Mouse (Mus musculus) olfactory bulb, adult 2 months (tissue): ENCODE results near the gene Rtp4. TPM values are rescaled to one million over a fixed set of nuclear protein-coding genes. Genes with fewer than 3 reads are reported as not detected.

Experiments used
- H3K27ac ChIP-seq: fragments of 200-500 bp; 2 replicates; pipeline ENCODE4 v1.5.1; 2012; ENCODE audit warnings: low read depth, low read length; ENCODE audit not compliant: insufficient read depth
- H3K4me1 ChIP-seq: fragments of 200-500 bp; 2 replicates; pipeline ENCODE4 v1.6.1; 2012; ENCODE audit warnings: low read length; ENCODE audit not compliant: control insufficient read depth, insufficient read depth
- H3K4me3 ChIP-seq: fragments of 200-500 bp; 2 replicates; pipeline ENCODE4 v1.5.1; 2012; ENCODE audit warnings: mild to moderate bottlenecking, low read depth, low read length, moderate library complexity; ENCODE audit not compliant: insufficient read depth
- CTCF ChIP-seq: fragments of 200-500 bp; IDR thresholded peaks from 2 replicates; pipeline ENCODE4 v1.5.1; 2012; ENCODE audit warnings: low read depth, mild to moderate bottlenecking, low read length, moderate library complexity; ENCODE audit not compliant: insufficient read depth
- POLR2A ChIP-seq: fragments of 200-500 bp; IDR thresholded peaks from 2 replicates; pipeline ENCODE4 v1.6.1; 2012; ENCODE audit warnings: mild to moderate bottlenecking, low read depth, low read length, moderate library complexity; ENCODE audit not compliant: insufficient read depth
- WGBS: fragments of 180-500 bp; shearing (Covaris S2); methylation state at CpG from one replicate; pipeline ENCODE4 v1.1.7; 2018; 5-methylcytosine and 5-hydroxymethylcytosine counted together
- polyA plus RNA-seq: library from polyadenylated mRNA; stranded (reverse); fragments of >200 nt; gene quantifications from 2 replicates; pipeline ENCODE4 v1.2.4, GENCODE M21; 2012; ENCODE audit warnings: low replicate concordance; ENCODE audit not compliant: missing spikeins, insufficient read depth, insufficient read length

The Rtp4 gene
- polyA plus RNA-seq, 1 experiment, result not detected

DNA sequence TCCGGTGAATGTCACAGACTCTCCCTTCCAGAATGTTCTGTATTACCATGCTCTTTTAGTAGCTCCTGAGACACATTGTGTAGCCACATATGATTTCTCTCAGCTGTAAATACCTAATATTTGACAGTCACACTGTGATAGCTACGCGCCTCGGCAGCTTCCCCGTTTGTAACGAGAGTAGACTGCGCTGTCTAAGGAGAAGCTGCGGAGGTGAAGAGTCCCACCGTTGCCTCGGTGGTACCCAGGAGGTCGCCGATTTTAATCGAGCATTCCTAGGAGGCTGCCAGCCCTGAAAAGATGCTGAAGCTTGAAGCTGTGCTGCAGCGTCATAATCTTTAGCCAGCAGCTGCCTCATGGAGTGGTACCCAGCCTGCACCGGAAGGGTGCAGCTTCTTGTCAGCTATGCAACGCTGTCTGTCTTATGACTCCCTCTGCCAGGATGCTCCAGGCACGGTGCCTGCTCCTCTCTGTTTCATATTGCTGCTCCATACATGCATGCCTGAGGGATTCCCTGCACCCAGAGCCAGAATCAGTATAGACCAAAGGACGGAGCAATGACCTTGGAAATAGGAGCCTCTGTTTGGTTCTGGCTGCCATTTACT lies 31.0 kb downstream of the Rtp4 start:
- H3K4me3 ChIP-seq, result no peak overlapping the region
- H3K4me1 ChIP-seq, result no peaks in the 10 kb centered on the region
- no peak overlapping the region for H3K27ac ChIP-seq
- TF ChIP-seq POLR2A, result no peak
- TF ChIP-seq CTCF, result no peak
- 88% methylated on average over 18 of the region's 18 CpGs for WGBS

DNA sequence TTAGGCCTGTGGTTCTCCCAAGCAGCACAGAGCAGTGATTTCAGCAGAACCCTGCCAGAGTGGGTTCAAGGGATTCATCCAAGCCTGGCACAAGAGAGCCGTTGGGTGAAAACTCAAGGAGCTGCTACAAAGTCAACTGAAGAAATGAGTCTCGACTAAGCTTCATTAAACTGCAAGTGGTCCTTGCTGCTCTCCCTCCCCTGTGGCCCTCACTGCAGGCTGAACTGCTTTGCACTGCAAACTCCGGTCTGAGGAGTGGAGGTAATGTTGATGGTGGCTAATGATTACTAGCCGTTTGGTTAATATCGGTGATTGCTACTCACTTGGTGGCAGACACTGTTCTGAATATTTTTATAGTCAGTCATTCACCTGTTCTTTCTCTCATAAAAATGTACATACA lies 34.6 kb downstream of the Rtp4 start:
- H3K27ac ChIP-seq, result no peak overlapping the region
- H3K4me1 ChIP-seq, result no peaks in the 10 kb centered on the region
- H3K4me3 ChIP-seq, result no peak overlapping the region
- 91% methylated on average over 5 of the region's 5 CpGs for WGBS
- TF ChIP-seq CTCF, result no peak
- no peak for TF ChIP-seq POLR2A

DNA sequence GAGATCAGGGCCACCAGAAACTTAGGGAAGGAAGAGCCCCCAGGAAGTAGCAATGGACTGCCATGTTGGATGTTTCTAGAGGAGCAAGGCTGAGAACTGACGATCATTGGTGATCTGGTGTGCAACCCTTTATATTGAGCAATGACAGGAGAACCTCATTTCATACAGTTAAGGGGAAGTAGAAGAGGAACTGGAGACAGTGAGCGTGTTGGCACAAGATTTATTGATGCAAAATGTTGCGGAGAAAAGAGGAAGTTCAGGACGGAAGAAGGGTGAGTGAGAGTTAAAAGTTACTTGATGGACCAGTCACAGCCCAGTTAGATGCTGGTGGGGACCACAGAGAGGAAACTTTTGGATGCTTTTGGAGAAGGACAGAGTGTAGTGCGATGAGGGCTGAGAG lies 37.1 kb downstream of the Rtp4 start:
- H3K4me1 ChIP-seq, result no peaks in the 10 kb centered on the region
- TF ChIP-seq CTCF, result no peak
- no peak overlapping the region for H3K4me3 ChIP-seq
- no peak overlapping the region for H3K27ac ChIP-seq
- WGBS, result 95% methylated on average over 5 of the region's 5 CpGs

DNA sequence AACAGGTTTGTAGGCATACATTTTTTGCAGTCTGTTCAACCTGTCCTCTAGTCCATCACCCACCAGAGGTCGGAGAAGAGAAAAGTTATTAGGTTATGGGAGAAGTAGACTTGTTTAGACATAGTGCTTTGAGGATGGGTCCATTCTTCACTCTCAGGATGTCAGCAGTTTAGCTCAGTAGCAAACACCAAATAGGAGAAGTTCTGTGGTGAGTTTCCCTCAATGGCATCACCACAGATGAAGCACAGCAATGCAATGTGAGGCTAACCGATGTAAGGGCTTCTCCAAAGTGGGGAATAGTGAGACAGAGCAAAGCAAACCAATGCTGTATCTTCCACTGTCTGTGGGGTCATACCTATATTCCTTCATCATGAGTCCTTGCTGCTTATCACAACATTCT lies 37.6 kb downstream of the Rtp4 start:
- 93% methylated on average over 2 of the region's 2 CpGs for WGBS

DNA sequence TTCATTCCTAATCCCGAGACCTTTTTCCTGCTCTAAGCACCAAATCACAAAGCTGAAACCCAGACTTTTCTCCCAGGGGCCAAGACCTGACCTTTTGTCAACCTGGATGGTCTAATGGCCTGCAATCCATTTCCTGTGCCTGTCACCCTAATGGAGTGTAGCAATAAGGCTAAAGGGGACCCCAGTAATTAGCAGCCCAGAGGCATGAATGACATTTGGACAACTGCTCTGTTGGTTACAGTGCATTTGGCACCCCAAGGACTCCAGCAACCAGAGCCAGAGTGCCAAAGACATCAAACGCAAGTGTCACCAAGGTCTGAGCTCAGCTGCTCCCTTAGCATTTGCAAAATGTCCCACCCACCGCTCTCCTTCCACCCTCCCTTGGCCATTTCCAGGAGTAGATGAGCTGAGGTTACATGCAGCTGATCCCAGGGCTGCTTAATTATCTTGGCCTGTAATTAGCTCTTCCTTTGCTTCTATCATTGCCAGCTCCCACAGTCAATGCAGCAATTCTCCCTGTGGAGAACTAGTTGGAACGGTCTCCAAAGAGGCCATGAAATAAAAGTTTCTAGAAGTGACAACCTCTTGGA lies 48.4 kb downstream of the Rtp4 start:
- no peak for TF ChIP-seq CTCF
- no peak for TF ChIP-seq POLR2A
- WGBS, result 37% methylated on average over 4 of the region's 4 CpGs
- Histone ChIP-seq H3K27ac (no peak overlapping the region), H3K4me1 (peaks cover 2% of the 10 kb centered on the region; the same call in 1 of the 2 replicates), H3K4me3 (no peak overlapping the region)

More for the DNA sequence above, 37.6 kb downstream of the Rtp4 start:
- Histone ChIP-seq H3K4me1 (no peaks in the 10 kb centered on the region), H3K27ac (no peak overlapping the region), H3K4me3 (no peak overlapping the region)
- no peak for TF ChIP-seq POLR2A
- TF ChIP-seq CTCF, result no peak

DNA sequence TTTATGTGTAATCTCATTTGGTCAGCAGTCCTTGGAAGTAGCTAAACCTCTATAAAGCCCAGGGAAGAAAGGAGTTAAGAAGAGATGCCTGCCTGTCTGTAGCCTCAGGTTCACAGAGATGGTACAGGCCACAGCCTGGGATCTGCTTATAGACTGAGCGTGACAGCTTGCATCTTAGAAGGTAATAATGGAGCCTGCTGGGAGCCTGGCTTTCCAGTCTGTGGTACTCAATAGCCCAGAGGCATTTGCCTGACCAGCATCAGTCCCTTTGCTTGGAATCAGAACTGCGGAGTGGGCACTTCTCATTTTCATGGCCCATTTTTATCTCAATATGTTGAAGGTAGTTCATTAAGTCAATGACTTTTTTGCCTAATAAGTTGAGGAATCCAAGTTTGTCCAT lies 54.5 kb downstream of the Rtp4 start:
- TF ChIP-seq CTCF (no peak), POLR2A (no peak)
- Histone ChIP-seq H3K4me1 (no peaks in the 10 kb centered on the region), H3K27ac (no peak overlapping the region), H3K4me3 (no peak overlapping the region)
- WGBS, result 99% methylated on average over 2 of the region's 2 CpGs

DNA sequence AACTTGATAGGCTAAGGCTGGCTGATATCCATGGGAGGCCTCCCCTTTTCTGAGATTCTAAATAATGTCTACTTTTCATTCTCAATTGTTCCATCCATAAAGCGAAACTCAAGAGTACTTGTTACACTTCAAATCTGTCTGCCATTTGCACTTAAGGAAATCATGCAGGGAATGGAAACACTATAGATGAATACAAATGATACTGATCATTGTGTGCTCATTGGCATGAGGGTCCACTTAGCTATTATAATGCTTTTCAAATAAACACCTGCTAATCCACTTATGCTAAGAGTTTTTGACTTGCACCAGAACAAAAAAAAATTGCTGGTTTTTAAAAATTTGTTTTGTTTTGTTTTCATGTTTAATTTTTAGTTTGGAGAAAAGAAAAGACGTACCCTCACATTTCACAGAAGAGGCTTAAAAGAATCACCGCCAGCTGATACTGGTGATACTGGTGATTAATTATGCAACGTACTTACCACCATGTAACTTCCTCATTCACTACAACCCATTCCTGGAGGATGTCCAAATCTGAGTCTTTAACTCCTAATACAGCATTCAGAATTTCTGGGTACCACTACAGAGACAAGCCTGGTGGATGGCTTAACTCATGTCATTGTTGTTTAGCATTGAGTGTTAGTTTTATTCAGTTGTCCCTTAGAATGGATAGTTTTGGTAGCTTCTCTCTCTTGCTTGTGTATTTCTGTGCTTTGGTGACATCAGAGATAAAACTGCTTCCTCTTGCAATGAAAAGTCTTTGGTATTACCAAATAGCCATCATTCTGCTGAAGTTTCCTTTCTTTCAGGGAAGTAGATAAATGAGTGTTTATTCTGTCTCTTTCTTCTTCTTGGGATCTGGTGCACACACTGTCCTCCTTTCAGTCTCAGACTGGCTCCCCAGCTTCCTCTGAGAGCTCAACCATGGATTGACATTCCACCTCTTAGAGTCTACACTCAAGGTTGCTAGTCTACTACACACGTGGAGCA lies 71.3 kb downstream of the Rtp4 start:
- WGBS, result 60% methylated on average over 5 of the region's 5 CpGs

DNA sequence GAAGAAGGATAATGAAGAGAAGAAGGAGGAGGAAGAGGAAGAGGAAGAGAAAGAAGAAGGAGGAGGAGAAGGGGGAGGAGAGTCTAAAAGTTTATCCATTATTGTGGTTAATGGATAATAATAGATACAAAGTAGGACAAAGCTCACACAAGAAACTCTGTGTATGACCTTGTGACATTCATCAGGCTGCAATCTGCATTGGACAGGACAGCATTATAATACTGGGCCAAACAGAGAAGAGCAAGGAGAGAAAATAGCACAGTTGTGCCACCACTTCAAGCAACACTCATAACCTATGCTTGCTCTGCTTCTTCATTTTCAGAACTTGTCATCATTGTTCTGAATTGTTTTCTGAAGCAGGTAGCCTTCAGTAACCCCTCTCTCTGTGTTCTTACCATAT lies 72.4 kb downstream of the Rtp4 start:
- Histone ChIP-seq H3K27ac (no peak overlapping the region), H3K4me1 (no peaks in the 10 kb centered on the region), H3K4me3 (no peak overlapping the region)
- TF ChIP-seq CTCF, result no peak

More for the DNA sequence above, 71.3 kb downstream of the Rtp4 start:
- Histone ChIP-seq H3K4me1 (no peaks in the 10 kb centered on the region), H3K27ac (no peak overlapping the region), H3K4me3 (no peak overlapping the region)
- no peak for TF ChIP-seq POLR2A
- no peak for TF ChIP-seq CTCF

DNA sequence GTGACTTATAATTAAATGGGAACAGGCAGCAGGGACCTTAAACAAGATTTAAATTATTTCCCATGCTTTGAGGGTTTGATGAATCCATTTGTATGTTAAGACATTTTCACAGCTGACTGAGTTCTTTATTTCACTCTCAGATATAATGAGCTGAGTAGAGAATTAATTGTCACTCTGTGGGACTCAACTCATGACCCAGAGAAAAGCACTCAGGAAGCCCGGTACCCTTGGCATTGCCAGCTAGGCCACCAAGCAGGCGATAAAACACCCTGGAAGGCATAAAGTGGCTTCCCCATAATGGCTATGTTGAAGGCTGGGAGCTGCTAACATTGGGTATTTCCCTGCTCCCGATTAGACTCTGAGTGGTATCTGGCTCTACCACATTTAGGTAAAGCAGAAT lies 76.6 kb downstream of the Rtp4 start:
- Histone ChIP-seq H3K4me3 (no peak overlapping the region), H3K27ac (no peak overlapping the region), H3K4me1 (no peaks in the 10 kb centered on the region)
- no peak for TF ChIP-seq CTCF
- TF ChIP-seq POLR2A, result no peak
- 55% methylated on average over 3 of the region's 3 CpGs for WGBS
